Mouse (Mus musculus) neural tube, embryonic 13.5 days (tissue): ENCODE measurements around the gene Slc4a1. TPM values are rescaled to one million over a fixed set of nuclear protein-coding genes. Genes with fewer than 3 reads are reported as not detected.

Experiments used
- ATAC-seq: fragments of 200-750 bp; cut with Nextera tagmentation; 2 replicates; pipeline ENCODE4 v1.8.0; 2017; ENCODE audit warnings: low read depth, mild to moderate bottlenecking, moderate TSS enrichment, moderate library complexity
- H3K27ac ChIP-seq: fragments of 300-500 bp; sonication (generic); replicated peaks from 2 replicates; pipeline ENCODE4 v1.5.1; 2015; ENCODE audit warnings: moderate library complexity, mild to moderate bottlenecking, inconsistent platforms
- H3K27me3 ChIP-seq: fragments of 300-500 bp; sonication (generic); 2 replicates; pipeline ENCODE4 v1.6.1; 2015; ENCODE audit warnings: mild to moderate bottlenecking, inconsistent platforms
- H3K36me3 ChIP-seq: fragments of 300-500 bp; sonication (generic); 2 replicates; pipeline ENCODE4 v1.6.1; 2015; ENCODE audit warnings: mild to moderate bottlenecking, inconsistent platforms
- H3K4me1 ChIP-seq: fragments of 300-500 bp; sonication (generic); replicated peaks from 2 replicates; pipeline ENCODE4 v1.6.1; 2015; ENCODE audit warnings: inconsistent platforms
- H3K4me2 ChIP-seq: fragments of 300-500 bp; sonication (generic); 2 replicates; pipeline ENCODE4 v1.6.1; 2015; ENCODE audit warnings: inconsistent platforms, mild to moderate bottlenecking, moderate library complexity
- H3K4me3 ChIP-seq: fragments of 300-500 bp; sonication (generic); 2 replicates; pipeline ENCODE4 v1.5.1; 2015; ENCODE audit warnings: mild to moderate bottlenecking, inconsistent platforms
- H3K9ac ChIP-seq: fragments of 300-500 bp; sonication (generic); 2 replicates; pipeline ENCODE4 v1.6.1; 2015; ENCODE audit warnings: moderate library complexity, mild to moderate bottlenecking, inconsistent platforms
- H3K9me3 ChIP-seq: fragments of 300-500 bp; sonication (generic); 2 replicates; pipeline ENCODE4 v1.6.1; 2016; ENCODE audit warnings: inconsistent platforms
- whole genome bisulfite sequencing: fragments of 180-500 bp; shearing (Covaris S2); methylation state at CpG from one replicate; pipeline ENCODE4 v1.1.7; 2015; 5-methylcytosine and 5-hydroxymethylcytosine counted together
- polyA plus RNA-seq: library from polyadenylated mRNA; unstranded; fragments of >200 nt; fragmentation: Nextera tagmentation; extraction: Ambion mirVana; gene quantifications from 2 replicates; pipeline ENCODE4 v1.2.1, GENCODE M21; 2015

The Slc4a1 gene
- polyA plus RNA-seq, 1 experiment from 2014 or later = 4.2 TPM

DNA sequence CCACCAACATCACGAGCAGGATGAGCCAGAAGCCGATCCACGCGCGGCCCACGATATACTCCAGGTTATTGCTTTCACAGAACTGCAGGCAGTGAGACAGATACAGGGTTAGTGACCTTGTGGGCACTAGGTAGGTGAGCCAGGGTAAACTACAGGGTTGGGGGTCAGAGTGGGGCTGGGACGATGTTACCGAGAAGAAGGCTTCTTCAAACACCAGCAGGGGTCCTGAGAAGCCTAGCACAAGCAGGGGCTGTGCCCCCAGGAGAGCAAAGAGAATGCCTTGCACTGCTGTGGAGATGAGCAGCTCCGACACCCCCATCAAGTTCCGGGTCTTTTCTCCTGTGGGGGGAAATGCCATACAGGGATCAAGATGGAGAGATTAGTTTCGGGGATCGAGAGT is 9.8 kb downstream of the Slc4a1 start:
- H3K4me3 ChIP-seq = no peak overlapping the region
- 0 out of 2 replicates have a peak, but pooled peaks cover 8% of the 10 kb centered on the region for H3K27me3 ChIP-seq
- no peaks in the 10 kb centered on the region for H3K4me1 ChIP-seq
- 82% methylated on average over 12 of the region's 12 CpGs for WGBS
- no peaks in the 10 kb centered on the region for H3K36me3 ChIP-seq
- no peak for ATAC-seq
- no peak overlapping the region for H3K4me2 ChIP-seq
- no peaks in the 10 kb centered on the region for H3K9me3 ChIP-seq
- H3K9ac ChIP-seq = no peak overlapping the region
- no peak overlapping the region for H3K27ac ChIP-seq

DNA sequence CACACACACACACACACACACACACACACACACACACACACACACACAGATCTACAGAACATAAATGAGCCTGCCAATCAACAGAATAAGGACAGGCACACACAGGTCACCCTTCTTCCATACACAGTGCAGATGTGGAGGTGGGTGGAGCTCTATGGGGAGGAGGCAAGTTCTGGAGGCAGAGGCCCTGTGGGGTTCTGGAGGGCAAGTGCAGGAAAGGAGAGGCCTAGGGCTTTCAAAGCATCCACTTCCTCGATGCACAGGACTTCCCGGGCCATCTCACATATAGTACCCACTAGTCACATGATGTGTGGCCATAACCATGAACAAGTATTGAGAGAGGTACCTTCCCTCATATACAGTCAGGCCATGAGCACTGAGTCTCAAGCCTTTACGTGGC is 10.5 kb downstream of the Slc4a1 start:
- Histone ChIP-seq H3K27me3 (0 out of 2 replicates have a peak, but pooled peaks cover 8% of the 10 kb centered on the region), H3K9ac (no peak overlapping the region), H3K4me2 (no peak overlapping the region), H3K27ac (no peak overlapping the region), H3K9me3 (no peaks in the 10 kb centered on the region), H3K36me3 (no peaks in the 10 kb centered on the region), H3K4me1 (no peaks in the 10 kb centered on the region), H3K4me3 (no peak overlapping the region)
- 74% methylated on average over 3 of the region's 3 CpGs for WGBS
- no peak for ATAC-seq

- H3K36me3 ChIP-seq = no peaks in the 10 kb centered on the region
- 54% methylated on average over 8 of the region's 8 CpGs for WGBS
- no peak for ATAC-seq
- no peak overlapping the region for H3K4me3 ChIP-seq
- H3K27ac ChIP-seq = no peak overlapping the region
- H3K4me1 ChIP-seq = no peaks in the 10 kb centered on the region
- H3K27me3 ChIP-seq = 0 out of 2 replicates have a peak, but pooled peaks cover 8% of the 10 kb centered on the region
- no peaks in the 10 kb centered on the region for H3K9me3 ChIP-seq
- no peak overlapping the region for H3K4me2 ChIP-seq
- H3K9ac ChIP-seq = no peak overlapping the region
Observed at GRCm38 (mm10) chr11:102353021-102353431, 13.0 kb downstream of the Slc4a1 start.

DNA sequence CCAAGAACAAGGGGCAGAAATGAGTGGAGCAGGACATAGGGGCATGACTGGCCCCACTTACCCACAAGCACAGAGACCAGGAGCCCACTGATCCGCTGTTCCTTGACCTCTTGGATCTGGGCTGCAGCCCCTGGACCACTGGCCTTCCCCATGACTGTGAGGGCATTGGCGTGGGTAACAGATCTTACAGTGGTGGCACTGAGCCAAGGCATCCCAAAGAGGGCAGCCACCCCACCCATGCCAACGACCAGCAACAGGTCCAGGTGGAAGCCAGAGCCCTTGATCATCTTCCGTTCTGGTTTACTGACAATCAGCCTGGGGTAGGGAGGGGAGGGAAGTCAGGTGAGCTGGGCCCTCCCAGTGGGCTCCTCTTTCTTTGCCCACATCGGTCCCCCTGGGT is 13.6 kb downstream of the Slc4a1 start:
- H3K27ac ChIP-seq = no peak overlapping the region
- WGBS = 57% methylated on average over 5 of the region's 5 CpGs
- no peak overlapping the region for H3K9ac ChIP-seq

DNA sequence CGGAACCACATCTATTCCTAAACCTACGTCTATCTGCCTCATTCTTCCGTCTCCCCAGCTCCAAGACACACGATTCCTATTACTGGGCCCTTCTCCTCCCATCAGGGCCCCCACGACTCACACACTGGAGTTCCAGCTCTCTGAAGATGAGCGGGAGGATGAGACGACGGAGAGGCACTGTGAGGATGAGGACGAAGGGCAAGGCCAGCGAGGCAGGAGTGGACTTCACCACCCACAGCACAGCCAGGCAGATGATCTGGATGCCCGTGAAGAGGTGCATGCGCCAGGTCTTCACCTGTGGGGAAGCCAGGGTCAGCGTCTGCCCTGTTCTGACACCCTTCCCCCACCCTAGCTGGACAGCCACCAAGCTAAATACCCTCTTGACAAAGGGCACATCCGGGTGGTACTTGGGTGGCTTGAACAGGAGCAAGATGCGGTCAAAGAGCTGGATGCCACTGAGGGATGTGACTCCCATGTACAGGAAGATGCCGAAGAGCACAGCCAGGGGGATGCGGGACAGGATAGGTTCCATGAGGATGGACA is 15.0 kb downstream of the Slc4a1 start:
- Histone ChIP-seq H3K4me1 (no peaks in the 10 kb centered on the region), H3K9ac (no peak overlapping the region), H3K27ac (no peak overlapping the region), H3K36me3 (no peaks in the 10 kb centered on the region), H3K27me3 (0 out of 2 replicates have a peak, but pooled peaks cover 8% of the 10 kb centered on the region), H3K4me3 (no peak overlapping the region), H3K4me2 (no peak overlapping the region), H3K9me3 (no peaks in the 10 kb centered on the region)
- WGBS = 91% methylated on average over 17 of the region's 17 CpGs
- ATAC-seq = no peak

More for the DNA sequence above, 13.6 kb downstream of the Slc4a1 start:
- Histone ChIP-seq H3K9me3 (no peaks in the 10 kb centered on the region), H3K4me2 (no peak overlapping the region), H3K4me1 (no peaks in the 10 kb centered on the region), H3K36me3 (no peaks in the 10 kb centered on the region), H3K4me3 (no peak overlapping the region), H3K27me3 (0 out of 2 replicates have a peak, but pooled peaks cover 8% of the 10 kb centered on the region)
- no peak for ATAC-seq

- no peaks in the 10 kb centered on the region for H3K4me1 ChIP-seq
- no peak overlapping the region for H3K4me2 ChIP-seq
- H3K9me3 ChIP-seq = no peaks in the 10 kb centered on the region
- H3K27ac ChIP-seq = no peak overlapping the region
- H3K9ac ChIP-seq = no peak overlapping the region
- no peak overlapping the region for H3K4me3 ChIP-seq
- no peak for ATAC-seq
- H3K36me3 ChIP-seq = no peaks in the 10 kb centered on the region
- 0 out of 2 replicates have a peak, but pooled peaks cover 8% of the 10 kb centered on the region for H3K27me3 ChIP-seq
- WGBS = 86% methylated on average over 4 of the region's 4 CpGs
Observed at GRCm38 (mm10) chr11:102350416-102350815, 15.6 kb downstream of the Slc4a1 start.

GRCm38 (mm10) chr11:102349189-102349954 is 16.6 kb downstream of the Slc4a1 start:
- H3K27me3 ChIP-seq = 0 out of 2 replicates have a peak, but pooled peaks cover 8% of the 10 kb centered on the region
- H3K4me3 ChIP-seq = no peak overlapping the region
- H3K4me1 ChIP-seq = no peaks in the 10 kb centered on the region
- H3K9ac ChIP-seq = no peak overlapping the region
- no peak overlapping the region for H3K4me2 ChIP-seq
- no peak overlapping the region for H3K27ac ChIP-seq
- no peaks in the 10 kb centered on the region for H3K9me3 ChIP-seq
- 90% methylated on average over 3 of the region's 3 CpGs for WGBS
- H3K36me3 ChIP-seq = no peaks in the 10 kb centered on the region
- ATAC-seq = no peak

- Histone ChIP-seq H3K4me3 (no peak overlapping the region), H3K36me3 (no peaks in the 10 kb centered on the region), H3K27me3 (0 out of 2 replicates have a peak, but pooled peaks cover 8% of the 10 kb centered on the region), H3K4me2 (no peak overlapping the region), H3K27ac (no peak overlapping the region), H3K9me3 (no peaks in the 10 kb centered on the region), H3K9ac (no peak overlapping the region), H3K4me1 (no peaks in the 10 kb centered on the region)
- ATAC-seq = no peak
- WGBS = 82% methylated on average over 11 of the region's 11 CpGs
Observed at GRCm38 (mm10) chr11:102348771-102349170, 17.2 kb downstream of the Slc4a1 start.

- Histone ChIP-seq H3K9me3 (no peaks in the 10 kb centered on the region), H3K27me3 (0 out of 2 replicates have a peak, but pooled peaks cover 8% of the 10 kb centered on the region), H3K27ac (no peak overlapping the region), H3K4me3 (no peak overlapping the region), H3K4me2 (no peak overlapping the region), H3K9ac (no peak overlapping the region), H3K4me1 (no peaks in the 10 kb centered on the region), H3K36me3 (no peaks in the 10 kb centered on the region)
- WGBS = 91% methylated on average over 7 of the region's 7 CpGs
- ATAC-seq = no peak
Observed at GRCm38 (mm10) chr11:102348101-102348585, 17.9 kb downstream of the Slc4a1 start.

- Histone ChIP-seq H3K27ac (no peak overlapping the region), H3K4me3 (no peak overlapping the region), H3K4me1 (no peaks in the 10 kb centered on the region), H3K4me2 (no peak overlapping the region), H3K9me3 (no peaks in the 10 kb centered on the region), H3K36me3 (no peaks in the 10 kb centered on the region), H3K27me3 (0 out of 2 replicates have a peak, but pooled peaks cover 5% of the 10 kb centered on the region), H3K9ac (no peak overlapping the region)
- ATAC-seq = no peak
- WGBS = 74% methylated on average over 5 of the region's 5 CpGs
Observed at GRCm38 (mm10) chr11:102347683-102348082, 18.3 kb downstream of the Slc4a1 start.

DNA sequence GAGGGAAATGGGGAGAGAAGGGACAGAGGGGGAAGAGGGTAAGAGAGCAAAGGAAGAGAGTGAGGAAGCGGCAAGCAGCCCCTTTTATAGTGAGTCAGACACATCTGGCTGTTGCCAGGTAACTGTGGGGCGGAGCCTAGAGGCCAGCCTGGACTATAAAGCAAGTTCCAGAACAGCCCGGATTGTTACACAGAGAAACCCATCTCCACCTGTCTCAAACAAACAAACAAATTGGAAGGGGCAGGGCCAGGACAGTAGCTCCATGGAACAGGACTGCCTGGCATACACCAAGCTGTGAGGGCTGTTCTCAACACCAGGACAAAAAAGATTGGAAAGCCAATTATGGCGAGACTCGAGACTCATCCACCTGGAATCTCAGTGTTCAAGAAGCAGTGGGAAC is 19.1 kb downstream of the Slc4a1 start:
- 55% methylated on average over 5 of the region's 5 CpGs for WGBS

GRCm38 (mm10) chr11:102344458-102344857 is 21.5 kb downstream of the Slc4a1 start:
- 97% methylated on average over 3 of the region's 3 CpGs for WGBS
- Histone ChIP-seq H3K9me3 (no peaks in the 10 kb centered on the region), H3K4me3 (no peak overlapping the region), H3K4me2 (no peak overlapping the region), H3K4me1 (no peaks in the 10 kb centered on the region), H3K9ac (no peak overlapping the region), H3K27me3 (no peaks in the 10 kb centered on the region), H3K36me3 (no peaks in the 10 kb centered on the region), H3K27ac (no peak overlapping the region)
- no peak for ATAC-seq

More for the DNA sequence above, 19.1 kb downstream of the Slc4a1 start:
- H3K9me3 ChIP-seq = no peaks in the 10 kb centered on the region
- no peak overlapping the region for H3K4me3 ChIP-seq
- no peak overlapping the region for H3K9ac ChIP-seq
- H3K36me3 ChIP-seq = no peaks in the 10 kb centered on the region
- H3K4me2 ChIP-seq = no peak overlapping the region
- H3K27me3 ChIP-seq = no peaks in the 10 kb centered on the region
- no peak overlapping the region for H3K27ac ChIP-seq
- ATAC-seq = no peak
- H3K4me1 ChIP-seq = no peaks in the 10 kb centered on the region
